Mouse (Mus musculus) bone marrow macrophage, adult 2 months (primary cell): ENCODE measurements around the gene Pi4kb.
"Not testable (repeated sequence)": the region's sequence is repeated elsewhere in the genome, so short reads cannot be mapped to it uniquely, and the experiment has no call there.

Experiments
- CTCF ChIP-seq: IDR thresholded peaks from 2 replicates; pipeline ENCODE4 v1.5.1; 2012; ENCODE audit warnings: low read depth, mild to moderate bottlenecking, low read length, moderate library complexity
- POLR2A ChIP-seq: IDR thresholded peaks from 2 replicates; pipeline ENCODE4 v1.6.1; 2012; ENCODE audit warnings: mild to moderate bottlenecking, low read depth, low read length, borderline replicate concordance

GRCm38 (mm10) chr3:94935332-94935731, 39.2 kb upstream of the Pi4kb start:
- TF ChIP-seq CTCF, POLR2A: not testable (repeated sequence)
